Mouse (Mus musculus) ES-E14 (cell line): Measurements from ENCODE around the gene Gpbp1. TPM values are rescaled to one million over a fixed set of nuclear protein-coding genes. Genes with fewer than 3 reads are reported as not detected.

Experiments
- DNase-seq: peaks from one replicate; pipeline ENCODE4 v3.0.0-alpha.2; 2013; ENCODE audit warnings: low read depth, low spot score
- H3K27ac ChIP-seq: 2 replicates; pipeline ENCODE4 v1.5.1; 2012; ENCODE audit warnings: low read depth, mild to moderate bottlenecking, low read length, moderate library complexity, mixed read lengths; ENCODE audit not compliant: poor library complexity, insufficient read depth, severe bottlenecking
- H3K36me3 ChIP-seq: 2 replicates; pipeline ENCODE4 v1.6.1; 2012; ENCODE audit warnings: mild to moderate bottlenecking, low read length, moderate library complexity, mixed read lengths; ENCODE audit not compliant: control insufficient read depth, poor library complexity, insufficient read depth, severe bottlenecking
- H3K4me1 ChIP-seq, 2 experiments: fragments of 150-350 bp in 1 of 2; sonication (generic) in 1 of 2; 2 replicates each; pipeline ENCODE4 v1.6.1; 2012; ENCODE audit warnings: low read length in 2 of 2, mild to moderate bottlenecking in 1 of 2, mixed read lengths in 1 of 2; ENCODE audit not compliant: control insufficient read depth in 2 of 2, insufficient read depth in 2 of 2, poor library complexity in 1 of 2
- H3K4me3 ChIP-seq, 2 experiments: fragments of 150-350 bp in 1 of 2; sonication (generic) in 1 of 2; 2 replicates each; pipeline ENCODE4 v1.5.1; 2012; ENCODE audit warnings: low read length in 2 of 2, low read depth in 1 of 2, mild to moderate bottlenecking in 1 of 2, mixed read lengths in 1 of 2; ENCODE audit not compliant: insufficient read depth in 1 of 2, poor library complexity in 1 of 2, severe bottlenecking in 1 of 2
- H3K9ac ChIP-seq: 2 replicates; pipeline ENCODE4 v1.6.1; 2012; ENCODE audit warnings: low read depth, mild to moderate bottlenecking, low read length, mixed read lengths; ENCODE audit not compliant: poor library complexity, insufficient read depth, severe bottlenecking
- H3K9me3 ChIP-seq: fragments of 150-350 bp; sonication (generic); 2 replicates; pipeline ENCODE4 v1.6.1; 2012; ENCODE audit warnings: low read depth, mild to moderate bottlenecking, low read length; ENCODE audit not compliant: control insufficient read depth, insufficient read depth
- CHD2 ChIP-seq: IDR thresholded peaks from 2 replicates; pipeline ENCODE4 v1.6.1; 2014; ENCODE audit warnings: mild to moderate bottlenecking, low read depth, low read length, inconsistent platforms
- HCFC1 ChIP-seq: IDR thresholded peaks from 2 replicates; pipeline ENCODE4 v1.6.1; 2012; ENCODE audit warnings: low read length, inconsistent platforms, borderline replicate concordance; ENCODE audit not compliant: insufficient read depth
- MAFK ChIP-seq: IDR thresholded peaks from 2 replicates; pipeline ENCODE4 v1.6.1; 2014; ENCODE audit warnings: mild to moderate bottlenecking, low read depth, low read length, inconsistent platforms; ENCODE audit not compliant: insufficient read depth
- ZC3H11A ChIP-seq: IDR thresholded peaks from 2 replicates; pipeline ENCODE4 v1.6.1; 2012; ENCODE audit warnings: low read depth, mild to moderate bottlenecking, inconsistent platforms, low read length, borderline replicate concordance
- ZNF384 ChIP-seq: IDR thresholded peaks from 2 replicates; pipeline ENCODE4 v1.6.1; 2012; ENCODE audit warnings: low read depth, low read length, inconsistent platforms
- in situ Hi-C, 2 experiments: fragments of 600-800 bp; cut with MboI; formaldehyde crosslinking; loops; one replicate each; pipeline ENCODE4 v1.15.1; 2025; ENCODE audit warnings: low sequenced_read_pairs in 2 of 2, inconsistent platforms in 1 of 2; ENCODE audit not compliant: unreplicated experiment in 2 of 2
- total RNA-seq: library from RNA; depleted of rRNA; stranded (reverse); fragments of 300-350 nt; gene quantifications from 2 replicates; pipeline ENCODE4 v1.2.3, GENCODE M21; 2012

Gpbp1 gene
- total RNA-seq, 1 experiment = 74.6 TPM

GRCm38 (mm10) chr13:111477695-111478094 is 12.2 kb downstream of the Gpbp1 start:
- TF ChIP-seq ZC3H11A (no peak), ZNF384 (no peak), HCFC1 (no peak), MAFK (no peak)
- Histone ChIP-seq H3K9me3 (no peaks in the 10 kb centered on the region), H3K27ac (no peak overlapping the region), H3K36me3 (peaks cover 2% of the 10 kb centered on the region; the same call in 1 of the 2 replicates), H3K4me1 (peaks cover 2% of the 10 kb centered on the region in 2 experiments; a peak in 2 of 4 replicates), H3K4me3 (no peak overlapping the region), H3K9ac (no peak overlapping the region)
- in situ Hi-C loops = no loop called here
- DNase-seq = no peak

DNA sequence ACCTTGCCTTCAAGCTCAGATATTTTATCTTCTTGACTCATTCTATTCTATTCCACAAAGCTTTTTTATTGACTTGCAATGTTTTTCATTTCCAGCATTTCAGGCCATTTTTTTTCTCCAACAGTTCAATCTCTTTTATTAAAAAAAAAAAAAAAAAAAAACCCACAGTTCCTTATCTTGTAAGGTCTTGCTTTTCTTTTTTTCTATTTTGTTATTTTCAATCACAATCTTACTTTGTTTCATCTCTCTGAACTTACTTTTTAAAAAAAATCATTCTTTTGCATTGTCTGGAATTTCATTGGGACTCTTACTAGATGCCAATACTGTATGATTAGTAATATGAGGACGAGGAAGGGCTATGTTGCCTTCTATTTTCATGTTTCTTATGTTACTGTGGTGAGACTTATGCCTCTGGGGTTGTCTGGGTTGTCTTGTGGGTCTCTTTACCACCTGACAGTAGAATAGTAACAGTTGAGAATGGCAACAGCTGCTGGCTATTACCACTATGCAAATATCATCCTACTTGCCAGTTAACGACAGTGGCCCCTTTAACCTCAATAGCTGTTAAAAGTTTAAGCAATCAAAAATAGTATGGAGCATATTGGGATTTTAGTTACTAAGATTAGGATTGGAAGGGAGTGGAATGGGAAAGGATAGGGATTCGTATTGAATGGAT is 19.2 kb downstream of the Gpbp1 start:
- Histone ChIP-seq H3K36me3 (no peaks in the 10 kb centered on the region), H3K9ac (no peak overlapping the region), H3K27ac (no peak overlapping the region), H3K4me1 (peaks cover 0 to 2% of the 10 kb centered on the region in 2 experiments; a peak in 1 of 4 replicates), H3K4me3 (no peak overlapping the region), H3K9me3 (no peaks in the 10 kb centered on the region)
- in situ Hi-C loops = no loop called here
- TF ChIP-seq ZNF384 (0 out of 2 replicates have a peak, but pooled peaks have one; percentile 0), MAFK (no peak), HCFC1 (no peak), CHD2 (no peak), ZC3H11A (no peak)
- no peak for DNase-seq

GRCm38 (mm10) chr13:111467350-111467749 is 22.6 kb downstream of the Gpbp1 start:
- TF ChIP-seq ZC3H11A (no peak), ZNF384 (no peak), MAFK (no peak), HCFC1 (no peak), CHD2 (no peak)
- Histone ChIP-seq H3K4me1 (no peaks in the 10 kb centered on the region; a peak in 1 of 4 replicates), H3K9ac (no peak overlapping the region), H3K27ac (no peak overlapping the region), H3K4me3 (no peak overlapping the region), H3K9me3 (no peaks in the 10 kb centered on the region), H3K36me3 (peaks cover 3% of the 10 kb centered on the region)
- no peak for DNase-seq
- in situ Hi-C loops = no loop called here

DNA sequence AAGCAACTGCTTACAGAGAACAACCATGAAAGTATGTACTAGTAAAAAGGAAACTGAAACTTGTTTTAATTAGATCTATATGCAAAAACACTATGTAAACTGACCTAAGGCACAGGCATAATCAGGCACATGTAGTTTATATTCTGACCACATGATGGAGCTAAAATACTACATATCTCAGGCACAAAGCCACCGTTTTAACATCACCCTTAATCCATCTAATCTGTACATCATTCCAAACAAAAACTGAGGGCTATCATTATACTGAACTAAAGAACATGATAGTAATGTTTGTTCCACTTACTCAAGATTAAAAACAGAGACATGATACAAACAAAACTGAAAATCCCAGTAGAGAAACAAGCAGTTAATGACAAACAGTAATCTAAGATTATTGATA is 28.5 kb downstream of the Gpbp1 start:
- DNase-seq = peak; percentile 12
- Histone ChIP-seq H3K27ac (no peak overlapping the region), H3K9me3 (no peaks in the 10 kb centered on the region), H3K4me3 (no peak overlapping the region), H3K4me1 (no peaks in the 10 kb centered on the region), H3K9ac (no peak overlapping the region), H3K36me3 (peaks cover 3% of the 10 kb centered on the region)
- TF ChIP-seq CHD2 (no peak), HCFC1 (no peak), ZC3H11A (no peak), MAFK (no peak), ZNF384 (no peak)
- in situ Hi-C loops = no loop called here

- H3K4me1 ChIP-seq = no peaks in the 10 kb centered on the region
- no peak overlapping the region for H3K4me3 ChIP-seq
- no peak overlapping the region for H3K9ac ChIP-seq
- peaks cover 2% of the 10 kb centered on the region for H3K36me3 ChIP-seq
- no peak for DNase-seq
- H3K9me3 ChIP-seq = no peaks in the 10 kb centered on the region
- H3K27ac ChIP-seq = no peak overlapping the region
- TF ChIP-seq CHD2 (no peak), ZNF384 (no peak), MAFK (no peak)
- in situ Hi-C loops = no loop called here
Observed at GRCm38 (mm10) chr13:111456790-111457189, 33.1 kb downstream of the Gpbp1 start.
